Mouse (Mus musculus) heart, postnatal 14 days (tissue): Measurements from ENCODE around the gene Gal3st4. TPM values are rescaled to one million over a fixed set of nuclear protein-coding genes. Genes with fewer than 3 reads are reported as not detected.

ENCODE experiments used
- DNase-seq, 2 experiments: peaks; one replicate each; pipeline ENCODE4 v3.0.0; 2021 to 2022
- intact Hi-C: fragments of 180-260 bp; cut with DNase I; formaldehyde crosslinking; loops from one replicate; pipeline ENCODE4 v1.15.1; 2025
- long read RNA-seq, 2 experiments: library from polyadenylated mRNA; stranded (forward); transcript quantifications; one replicate each; pipeline ENCODE4 v2.0.0; 2021
- total RNA-seq, 2 experiments: library from RNA; stranded (reverse); gene quantifications; 2 replicates each; pipeline ENCODE4 v1.2.3; 2021

The Gal3st4 gene
- total RNA-seq, result under 1 TPM; 0.38 to 0.41 TPM
- long read RNA-seq, experiment 1, partial matches to known transcripts, result 0 of 1 reads
- long read RNA-seq, experiment 1, other reads (novel, unspliced or antisense), result 0 of 1 reads
- long read RNA-seq, experiment 2, partial matches to known transcripts, result 0 of 1 reads
- long read RNA-seq, experiment 2, other reads (novel, unspliced or antisense), result 0 of 1 reads

DNA sequence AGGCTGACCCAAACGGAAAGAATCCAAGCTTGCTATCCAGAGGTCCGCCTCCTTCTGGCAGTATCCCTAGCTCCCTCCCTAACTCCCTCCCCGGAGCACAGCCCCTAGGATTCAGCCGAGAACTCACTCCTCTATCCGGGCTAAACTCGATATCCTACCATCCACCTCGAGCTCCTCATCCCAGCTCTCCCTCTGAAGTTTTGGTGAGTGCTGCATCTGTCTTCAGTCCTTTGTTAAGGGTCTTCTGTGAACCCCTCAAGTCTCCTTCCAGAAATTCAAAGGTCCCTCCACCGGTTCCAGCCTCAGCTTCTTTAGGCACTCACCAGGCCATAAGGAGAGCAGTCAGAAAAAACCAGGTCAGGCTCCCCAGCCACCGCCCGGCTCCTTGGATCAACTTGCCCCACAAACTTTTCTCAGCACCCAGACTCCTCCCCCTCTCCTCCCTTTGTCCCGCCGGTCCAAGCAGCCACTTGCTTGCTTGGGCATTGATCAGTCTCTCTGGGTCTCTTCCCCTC lies at the start of gene Gal3st4:
Gene Gal3st4, minus strand, starts transcription at position 432 of the 515 bp plus-strand sequence.
- DNase-seq, result peak; percentile 34 to 50
- intact Hi-C loops, result no loop called here

DNA sequence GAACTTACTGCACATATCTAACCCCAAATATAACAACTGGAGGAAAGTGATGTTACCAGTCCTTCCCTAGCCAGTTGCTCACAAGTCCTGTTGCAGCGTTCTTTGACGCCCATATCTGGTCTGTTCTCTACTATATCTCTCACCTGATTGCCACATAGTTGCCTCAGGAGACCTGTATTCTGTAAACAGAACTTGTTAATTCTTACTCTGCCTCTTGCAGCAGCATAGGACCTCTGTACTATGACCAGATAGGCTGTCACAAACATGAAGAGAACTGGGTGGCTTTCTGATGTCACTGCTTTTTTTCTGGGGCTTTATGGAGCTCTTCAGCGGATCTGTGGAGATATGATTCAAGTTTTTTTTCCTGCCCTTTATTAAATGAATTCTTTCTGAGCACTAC lies 40.2 kb upstream of the Gal3st4 start:
- DNase-seq, result no peak
- intact Hi-C loops, result no loop called here

DNA sequence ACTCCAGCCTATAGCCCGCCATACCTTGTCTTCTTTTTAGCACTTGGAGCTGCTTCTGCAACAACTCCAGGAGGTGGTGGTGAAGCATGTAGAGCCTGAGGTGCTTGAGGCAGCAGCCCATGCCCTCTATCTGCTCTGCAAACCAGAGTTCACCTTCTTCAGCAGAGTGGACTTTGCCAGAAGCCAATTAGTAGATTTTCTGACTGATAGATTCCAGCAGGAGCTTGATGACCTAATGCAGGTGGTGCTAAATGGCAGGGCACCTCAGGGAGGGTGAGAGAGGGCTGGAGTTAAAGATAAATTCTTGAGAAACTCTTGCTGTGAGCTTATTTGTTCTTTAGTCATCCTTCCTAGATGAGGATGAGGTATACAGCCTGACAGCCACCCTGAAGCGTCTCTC lies 27.0 kb upstream of the Gal3st4 start:
- intact Hi-C loops, result no loop called here
- no peak for DNase-seq

DNA sequence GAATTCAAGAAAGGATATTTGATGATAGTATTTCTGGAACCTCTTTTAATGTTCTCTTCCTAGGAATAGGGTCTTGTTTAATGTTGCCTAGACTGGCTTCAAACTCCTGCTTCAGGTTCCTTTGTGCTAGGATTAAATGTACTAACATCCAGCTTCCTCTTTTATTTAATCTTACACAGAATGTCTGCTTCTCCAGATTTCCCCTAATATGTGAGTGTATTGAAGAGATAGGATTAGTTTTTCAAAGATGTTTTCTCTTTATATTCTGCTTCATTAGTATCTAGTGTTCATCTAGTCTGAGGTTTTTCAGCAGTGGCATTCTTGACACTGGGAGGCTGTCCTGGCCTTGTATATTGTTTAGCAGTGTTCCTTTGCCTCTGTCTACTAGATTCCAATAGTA lies 21.5 kb upstream of the Gal3st4 start:
- intact Hi-C loops, result no loop called here
- no peak for DNase-seq

DNA sequence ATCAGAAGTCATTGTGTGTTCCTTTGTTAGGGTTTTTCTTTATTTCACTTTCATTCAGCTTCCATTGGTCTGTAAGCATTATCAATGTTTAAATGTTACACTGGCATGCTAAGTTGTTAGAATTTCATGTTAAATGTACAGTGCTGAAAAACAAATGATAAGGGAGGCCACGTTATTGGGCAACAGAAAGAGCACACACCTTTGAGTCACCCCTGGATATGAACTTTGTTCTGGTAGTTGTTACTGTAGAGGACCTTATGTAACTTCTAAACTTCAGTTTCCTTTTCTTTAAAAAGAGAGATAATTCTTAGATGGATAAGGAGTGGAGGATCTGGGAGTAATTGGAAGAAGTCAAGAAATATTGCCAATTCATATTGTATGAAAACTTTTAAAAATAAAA lies 19.0 kb upstream of the Gal3st4 start:
- intact Hi-C loops, result no loop called here
- DNase-seq, result no peak

DNA sequence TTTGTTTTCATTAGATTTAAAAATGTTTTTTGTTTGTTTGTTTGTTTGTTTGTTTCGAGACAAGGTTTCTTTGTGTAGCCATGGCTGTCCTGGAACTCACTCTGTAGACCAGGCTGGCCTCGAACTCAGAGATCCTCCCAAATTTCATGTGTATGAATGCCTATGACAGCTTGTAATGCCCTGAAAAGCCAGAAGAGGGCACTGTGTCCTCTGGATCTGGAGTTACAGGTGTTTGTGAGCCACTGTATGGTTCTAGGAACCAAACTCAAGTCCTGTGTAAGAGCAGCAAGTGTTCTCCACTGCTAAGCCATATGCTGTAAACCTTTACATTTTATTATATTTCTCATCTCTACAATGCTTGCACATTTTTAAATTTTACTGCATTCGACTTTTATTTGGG lies 15.2 kb upstream of the Gal3st4 start:
- intact Hi-C loops, result no loop called here
- no peak for DNase-seq

DNA sequence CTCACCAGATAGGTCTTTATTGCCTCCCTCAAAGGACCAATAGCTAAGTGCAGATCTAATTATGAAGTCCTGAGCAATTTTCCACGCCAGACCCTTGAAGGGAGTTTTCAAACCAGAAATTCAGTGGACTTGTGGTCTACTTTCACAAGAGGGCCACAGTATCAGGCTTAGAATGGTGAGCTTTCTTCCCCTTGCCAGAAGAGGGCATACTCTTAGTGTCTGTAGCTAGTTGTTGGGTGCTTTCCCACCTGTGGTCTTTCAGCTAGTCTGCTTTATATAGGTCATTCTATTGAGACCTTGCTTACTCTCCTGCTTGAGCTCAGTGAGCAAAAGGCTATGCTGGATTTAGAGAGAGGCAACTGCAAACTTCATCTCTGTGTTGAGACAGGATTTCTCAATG lies 10.9 kb upstream of the Gal3st4 start:
- intact Hi-C loops, result no loop called here
- DNase-seq, result no peak

DNA sequence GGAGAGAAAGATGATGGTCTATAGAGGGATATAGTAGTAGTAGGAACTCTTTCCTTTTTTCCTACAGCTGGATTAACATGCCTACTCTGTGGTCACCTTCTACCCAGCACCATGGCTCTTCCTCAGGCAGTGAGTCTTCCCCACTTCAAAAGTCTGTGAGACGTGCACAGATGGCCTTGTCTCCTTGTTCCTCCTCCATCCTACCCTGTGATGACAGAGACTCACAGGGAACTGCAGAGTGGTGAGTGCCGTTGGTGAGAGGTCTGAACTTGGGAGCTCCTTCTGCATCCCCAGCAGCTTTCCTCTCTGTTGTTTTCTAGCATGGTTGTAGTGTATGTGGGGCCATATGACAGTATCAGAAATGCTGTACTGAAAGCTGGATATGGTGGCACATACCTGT lies 9.2 kb upstream of the Gal3st4 start:
- intact Hi-C loops, result no loop called here
- no peak for DNase-seq

DNA sequence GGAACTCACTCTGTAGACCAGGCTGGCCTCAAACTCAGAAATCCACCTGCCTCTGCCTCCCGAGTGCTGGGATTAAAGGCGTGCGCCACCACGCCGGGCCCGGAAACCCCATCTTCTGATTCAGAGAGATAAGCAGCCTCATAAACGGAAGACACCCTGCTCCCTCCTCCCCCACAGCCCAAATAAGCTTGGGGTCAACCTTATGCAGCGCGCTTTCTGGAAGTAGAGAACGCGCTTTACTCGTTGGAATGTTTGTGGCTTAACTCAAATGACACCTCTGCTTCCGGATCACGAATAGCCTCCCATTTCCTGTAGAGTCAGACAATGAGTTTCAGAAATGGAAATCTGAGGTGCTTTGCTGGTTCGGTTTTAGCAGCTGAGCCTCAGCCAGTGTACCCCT lies 8.2 kb upstream of the Gal3st4 start:
- no peak for DNase-seq
- intact Hi-C loops, result no loop called here

DNA sequence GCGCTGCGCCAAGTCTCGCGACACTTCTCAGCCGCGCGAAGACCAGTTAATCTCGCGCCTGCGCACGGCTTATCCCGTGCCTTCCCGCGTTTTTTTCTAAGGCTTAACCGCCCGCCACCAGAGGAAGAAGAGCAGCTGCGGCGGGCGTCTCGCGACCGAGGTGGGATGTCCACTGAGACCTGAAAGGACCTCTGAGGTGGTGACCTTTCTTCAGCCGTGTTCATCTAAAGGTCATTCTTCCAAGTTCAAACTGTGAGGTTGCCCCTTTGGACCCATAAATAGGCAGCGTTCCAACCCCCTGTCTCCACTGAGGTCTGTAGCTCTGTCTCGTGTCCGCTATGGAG lies 7.8 kb upstream of the Gal3st4 start:
- DNase-seq, result no peak
- intact Hi-C loops, result no loop called here

DNA sequence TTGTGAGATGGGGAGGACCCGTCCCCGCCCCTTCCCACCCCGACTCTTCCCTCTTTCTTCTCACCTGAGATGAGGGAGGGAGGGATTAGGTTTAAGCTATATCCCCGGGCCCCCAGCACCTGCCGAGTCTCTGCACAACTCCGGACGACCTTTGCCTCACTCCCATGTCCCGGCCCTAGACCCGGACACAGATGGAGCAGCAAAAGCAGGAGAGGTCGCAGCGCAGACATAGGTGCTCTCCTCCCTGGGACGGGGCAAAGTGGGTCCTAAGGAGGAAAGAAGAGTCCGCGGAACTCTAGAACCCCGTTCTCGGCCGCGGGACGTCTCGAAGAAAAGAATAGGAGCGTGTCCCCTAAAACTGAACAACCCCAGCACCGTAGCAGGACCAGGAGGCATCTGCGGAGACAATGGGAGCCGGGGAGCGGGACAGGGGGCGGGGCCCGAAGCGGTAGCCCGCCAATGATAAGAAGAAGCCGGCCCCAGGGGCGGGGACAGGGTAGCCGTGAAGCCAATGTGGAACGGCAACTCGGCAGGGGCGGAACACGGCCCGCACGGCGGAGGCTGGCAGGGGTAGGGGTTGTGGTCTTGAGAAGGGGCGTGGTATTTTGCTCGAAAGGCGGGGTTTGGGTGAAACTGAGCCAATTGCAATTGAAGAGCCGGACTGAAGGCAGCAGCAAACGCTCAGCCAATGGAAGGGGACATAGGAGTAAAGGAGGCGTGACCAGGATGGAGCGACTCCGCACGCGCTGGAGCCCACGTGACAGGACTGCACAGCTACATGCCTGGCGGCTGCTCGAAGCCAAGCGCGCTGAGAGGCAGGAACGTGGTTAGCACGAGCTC lies 7.2 kb upstream of the Gal3st4 start, which contains the start of the genes Gm43720, Gpc2 and Stag3:
Gene Gm43720, minus strand, starts transcription at position 374 of the 840 bp plus-strand sequence.
Gene Gpc2, minus strand, starts transcription at position 421 of the 840 bp plus-strand sequence.
Gene Stag3, plus strand, starts transcription at position 656 of the 840 bp plus-strand sequence.
- DNase-seq, result peak; percentile 80 to 81
- intact Hi-C loops, result no loop called here

DNA sequence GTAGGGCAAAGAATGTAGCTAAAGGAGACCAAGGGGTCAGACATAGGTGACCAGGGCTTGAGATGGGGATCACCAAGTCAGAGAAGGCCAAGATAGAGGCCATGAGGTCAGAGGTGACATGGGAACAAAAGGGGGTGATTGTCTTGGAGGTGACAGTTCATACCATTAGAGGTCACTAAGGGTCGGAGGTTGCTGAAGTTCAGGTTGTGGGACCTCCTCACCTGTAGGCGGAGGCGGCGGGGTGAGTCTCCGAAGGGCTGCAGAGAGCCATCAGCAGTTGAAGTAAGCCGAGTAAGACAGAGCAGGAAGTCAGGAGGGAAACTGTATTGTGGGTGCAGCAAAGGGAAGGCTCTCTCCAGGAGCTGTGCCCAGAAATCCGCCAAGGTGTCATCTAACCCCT lies 5.4 kb upstream of the Gal3st4 start:
- DNase-seq, result no peak
- intact Hi-C loops, result no loop called here

DNA sequence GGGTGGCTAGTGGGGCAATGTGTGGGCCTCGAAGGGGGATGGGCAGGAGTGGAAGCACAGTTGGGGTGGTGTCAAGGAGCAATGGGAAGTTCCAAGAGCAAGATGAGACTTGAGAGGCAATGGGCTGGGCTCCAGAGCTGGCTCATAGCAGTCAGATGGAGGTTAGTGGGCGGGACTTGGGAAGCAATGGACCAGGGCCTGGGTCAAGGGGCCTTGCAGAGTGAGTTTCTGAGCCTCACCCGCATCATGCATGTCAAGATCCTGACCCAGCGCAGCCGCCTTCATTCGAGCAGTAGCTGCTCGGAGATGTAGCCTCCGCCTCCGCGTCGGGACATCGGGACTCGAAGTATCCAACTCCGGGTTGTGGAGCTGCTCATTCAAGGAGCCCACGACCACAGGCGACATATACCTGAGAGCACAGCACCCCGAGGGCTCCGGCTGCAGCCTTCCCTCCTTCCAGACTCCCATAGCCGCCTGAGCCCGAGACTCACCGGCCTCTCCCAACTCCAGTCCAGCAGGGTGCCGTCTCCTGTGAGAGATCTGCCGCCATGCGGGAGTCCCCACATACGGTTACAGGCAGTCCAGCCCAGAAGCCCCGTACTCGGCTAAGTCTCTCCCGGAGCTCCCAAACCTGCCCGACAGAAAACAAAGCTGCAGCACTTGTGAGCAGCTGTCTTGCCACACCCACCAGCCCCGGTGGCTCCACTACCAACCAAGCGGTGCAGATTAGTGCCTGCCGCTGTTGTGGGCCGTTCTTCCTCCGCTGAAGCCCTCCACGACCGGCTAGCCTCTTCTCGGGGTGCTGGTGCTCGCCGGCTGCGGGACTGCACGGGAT lies 2.8 kb upstream of the Gal3st4 start:
- intact Hi-C loops, result no loop called here
- no peak for DNase-seq

DNA sequence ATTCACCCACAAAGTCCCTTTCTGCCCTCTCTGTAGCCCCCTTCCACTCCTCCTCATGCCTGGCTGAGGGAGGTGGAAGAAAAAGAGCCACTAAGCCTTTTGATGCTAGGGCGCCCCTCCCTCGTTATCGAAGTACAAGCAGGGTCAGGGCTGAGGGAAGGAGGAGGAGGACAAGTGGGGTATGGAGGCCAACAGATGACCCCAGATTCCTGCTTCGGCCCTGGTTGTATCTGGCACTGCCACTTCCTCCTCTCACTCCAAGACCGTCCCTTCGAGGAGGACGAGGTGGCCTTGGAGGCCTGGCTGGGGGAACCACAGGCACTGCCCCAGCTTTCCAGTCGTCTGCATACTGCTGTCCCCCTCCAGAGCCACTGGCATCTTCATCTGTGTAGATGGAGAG lies 1.5 kb upstream of the Gal3st4 start:
- no peak for DNase-seq
- intact Hi-C loops, result no loop called here

DNA sequence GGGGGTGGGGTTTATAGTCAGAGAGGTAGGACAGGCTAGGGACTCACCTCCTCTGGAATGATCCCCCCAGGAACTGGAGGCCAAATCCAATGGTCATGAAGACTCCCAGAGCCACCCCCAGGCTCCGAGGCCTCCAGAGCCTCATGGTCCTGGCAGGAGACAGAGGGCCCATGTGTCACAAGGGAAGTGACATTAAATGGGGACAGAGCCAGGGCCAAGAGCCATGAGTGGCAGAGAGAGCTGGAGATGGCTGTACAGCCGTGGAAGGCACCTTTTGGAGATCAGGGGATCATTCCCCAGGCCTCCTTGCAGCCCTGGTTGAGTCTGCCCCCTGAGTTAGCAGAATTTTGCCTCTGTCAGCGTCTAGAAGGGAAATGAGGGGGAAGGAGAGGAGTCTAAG lies 1.4 kb downstream of the Gal3st4 start:
- DNase-seq, result no peak
- intact Hi-C loops, result no loop called here

DNA sequence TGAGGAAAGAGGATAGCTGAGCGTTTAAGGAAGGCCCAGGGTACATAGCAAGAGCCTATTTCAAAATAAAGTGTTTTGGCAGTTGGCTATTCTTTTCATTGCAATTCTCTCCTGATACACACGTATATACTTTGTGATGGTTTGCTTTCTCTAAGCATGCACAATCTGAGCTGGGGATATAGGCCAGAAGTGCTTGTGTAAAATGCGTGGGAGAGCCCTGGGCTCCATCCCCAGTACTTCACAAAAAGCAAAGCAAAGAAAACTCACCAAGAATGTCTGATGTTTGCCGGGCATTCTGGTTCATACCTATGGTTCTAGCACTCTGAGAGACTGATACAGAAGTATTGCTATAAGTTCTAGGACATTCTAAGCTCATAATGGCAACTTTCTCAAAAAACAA lies 3.7 kb downstream of the Gal3st4 start:
- no peak for DNase-seq
- intact Hi-C loops, result no loop called here

DNA sequence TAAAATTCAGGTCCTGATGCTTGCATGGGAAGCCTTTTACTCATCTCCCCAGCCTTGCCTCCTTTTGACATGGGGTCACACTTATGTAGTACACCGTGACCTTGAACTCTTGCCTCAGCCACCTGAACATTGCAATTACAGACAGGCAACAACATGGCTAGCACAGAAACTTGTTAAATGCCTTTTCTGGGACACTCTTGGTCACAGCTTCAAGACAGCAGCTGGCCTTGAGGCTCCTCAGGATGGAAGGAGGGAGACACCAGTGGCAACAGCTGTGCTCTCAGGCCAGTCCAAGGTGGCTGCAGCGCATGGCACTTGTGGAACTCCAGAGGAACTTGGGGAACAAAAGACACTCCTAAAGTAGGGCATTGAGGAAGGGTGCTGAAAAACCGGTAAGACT lies 5.5 kb downstream of the Gal3st4 start:
- intact Hi-C loops, result no loop called here
- no peak for DNase-seq

DNA sequence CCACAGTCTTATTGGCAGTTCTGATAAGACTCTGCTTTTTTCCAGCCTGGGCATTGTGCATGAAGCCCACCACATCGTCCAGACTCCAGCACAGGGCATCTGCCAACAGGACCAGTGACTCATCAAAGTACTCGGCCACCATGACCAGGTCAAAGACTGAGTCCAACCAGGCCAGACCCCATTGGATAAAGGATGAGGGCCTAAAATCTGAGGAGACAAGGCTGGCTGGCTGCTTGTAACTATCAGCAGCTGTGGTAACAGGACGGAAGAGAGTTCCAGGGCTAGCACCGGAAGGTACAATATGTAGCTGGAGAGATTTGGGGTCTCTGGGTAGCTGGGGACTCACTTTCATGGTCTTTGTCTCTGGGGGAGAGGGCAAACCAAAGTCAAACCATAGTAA lies 6.9 kb downstream of the Gal3st4 start:
- intact Hi-C loops, result no loop called here
- no peak for DNase-seq

DNA sequence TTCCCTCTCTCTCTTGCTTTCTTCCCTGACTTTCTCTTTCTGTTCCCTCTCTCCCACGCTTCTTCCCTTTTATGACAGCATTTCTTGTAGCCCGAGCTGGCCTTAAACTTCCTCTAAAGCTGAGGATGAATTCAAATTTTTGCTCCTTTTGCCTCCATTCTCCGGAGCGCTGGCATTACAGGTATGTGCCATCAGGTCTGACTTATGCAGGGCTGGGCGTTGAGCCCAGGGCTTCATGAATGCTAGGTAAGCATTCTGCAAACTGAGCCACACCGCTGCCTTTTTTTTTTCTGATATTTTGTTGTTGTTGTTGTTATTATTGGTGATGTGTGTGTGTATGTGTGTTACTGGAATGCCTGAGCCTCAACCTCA lies 8.4 kb downstream of the Gal3st4 start:
- intact Hi-C loops, result loop anchor here (5.0 kb wide), 1 partner anchor 188 kb away; no protein-coding TSS in a partner anchor
- no peak for DNase-seq

DNA sequence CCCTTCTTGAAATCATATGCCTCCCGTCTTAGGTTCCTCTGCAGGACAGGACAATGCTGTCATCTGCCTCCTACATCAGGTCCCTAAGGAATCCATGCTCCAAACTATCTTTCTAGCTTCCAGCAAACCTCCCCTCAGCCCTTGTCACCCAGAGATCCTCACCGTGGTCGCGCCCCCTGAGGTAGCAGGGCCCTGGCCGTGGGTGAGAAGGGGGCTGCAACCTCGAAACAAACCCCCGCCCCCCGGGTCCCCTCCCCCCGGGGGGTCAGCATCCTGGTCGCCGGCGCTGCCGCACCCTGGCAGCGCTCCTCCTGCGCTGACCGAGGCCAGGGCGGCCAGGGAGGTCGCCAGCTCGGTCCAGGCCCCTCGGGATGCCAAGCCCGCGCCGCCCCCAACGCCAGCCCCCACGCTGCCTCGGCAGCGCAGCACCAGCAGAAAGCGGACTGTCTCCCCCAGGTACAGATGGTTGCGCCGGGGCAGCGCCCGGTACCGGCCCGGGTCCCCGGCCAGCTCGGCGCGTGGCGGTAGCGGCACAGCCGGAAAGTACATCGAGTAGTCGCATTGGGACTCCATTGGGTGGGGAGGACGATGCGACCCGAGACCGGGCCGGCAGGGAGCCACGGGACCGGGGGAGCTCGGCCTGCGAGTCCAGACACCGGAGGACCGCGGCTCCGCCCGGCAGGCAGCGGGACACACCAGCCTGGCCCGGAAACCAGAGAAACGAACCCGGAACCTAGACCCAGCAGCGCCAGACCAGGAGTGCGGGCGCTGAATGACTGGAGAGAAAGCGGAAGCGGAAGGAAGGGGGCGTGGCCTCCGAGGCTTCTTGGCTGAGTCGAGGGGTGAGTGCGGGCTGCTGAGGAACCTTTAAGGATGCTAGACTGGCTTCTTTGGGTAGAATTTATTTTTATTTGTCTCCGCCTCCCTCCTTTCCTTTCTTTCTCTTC lies 9.1 kb downstream of the Gal3st4 start, which contains the start of gene BC037034:
Gene BC037034, minus strand, starts transcription at position 774 of the 947 bp plus-strand sequence.
- intact Hi-C loops, result loop anchor here (5.0 kb wide), 1 partner anchor 189 kb away; no protein-coding TSS in a partner anchor
- DNase-seq, result peak; percentile 88 to 92
